Mouse (Mus musculus): ENCODE data around the gene Nfix. TPM values are rescaled to one million over a fixed set of nuclear protein-coding genes. Genes with fewer than 3 reads are reported as not detected.
A peak's percentile ranks its signal among the peaks of the same experiment; 100 is the strongest.

The Nfix gene
- total and polyA plus RNA-seq, 3 experiments, result 68.7 to 297 (median 274) TPM

DNA sequence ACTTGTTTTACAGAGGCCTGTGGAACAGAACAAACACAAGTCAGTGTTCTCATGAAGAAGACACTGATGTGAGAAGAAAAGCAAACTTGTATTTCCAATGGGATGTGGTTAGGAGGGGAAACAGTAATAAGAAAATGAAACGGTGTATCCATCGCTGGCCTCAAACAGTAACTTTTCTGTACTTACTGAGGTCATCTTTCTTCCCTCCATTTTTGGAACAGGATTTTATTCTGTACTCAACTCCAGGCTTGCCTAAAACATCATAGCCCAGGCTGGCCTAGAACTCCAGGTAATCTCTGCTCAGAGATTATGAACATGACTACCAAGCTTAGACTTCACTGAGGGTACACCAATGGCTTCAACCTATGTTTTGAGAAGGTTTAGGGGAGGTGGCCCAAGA, 39.3 kb upstream of the Nfix start:
- Histone ChIP-seq H3K4me3 (peak overlapping the region; percentile 64), H3K79me2 (replicated peaks; ENCODE audit: control insufficient read depth, insufficient read depth, low read length) (no peaks in the 10 kb centered on the region), H3K27me3 (ENCODE audit: control insufficient read depth, insufficient read depth, low read length) (no peaks in the 10 kb centered on the region), H3K9ac (ENCODE audit: low read depth, low read length) (no peak overlapping the region), H3K4me1 (ENCODE audit: control insufficient read depth, insufficient read depth, low read length) (no peaks in the 10 kb centered on the region), H3K27ac (no peak overlapping the region), H3K36me3 (ENCODE audit: control insufficient read depth, insufficient read depth, low read length) (peaks cover 9% of the 10 kb centered on the region)
- no peak for TF ChIP-seq EP300 (IDR thresholded peaks at IDR 0.05; ENCODE audit: insufficient read depth, low read depth, low read length)
- no peak for TF ChIP-seq CTCF (IDR thresholded peaks at IDR 0.05)
- no peak for TF ChIP-seq POLR2A (IDR thresholded peaks at IDR 0.05; ENCODE audit: insufficient read depth, low read depth, low read length)
- no peak for DNase-seq
- intact Hi-C loops (cut with DNase I), result no loop called here
- WGBS, result 75% methylated on average over 2 of the region's 2 CpGs

DNA sequence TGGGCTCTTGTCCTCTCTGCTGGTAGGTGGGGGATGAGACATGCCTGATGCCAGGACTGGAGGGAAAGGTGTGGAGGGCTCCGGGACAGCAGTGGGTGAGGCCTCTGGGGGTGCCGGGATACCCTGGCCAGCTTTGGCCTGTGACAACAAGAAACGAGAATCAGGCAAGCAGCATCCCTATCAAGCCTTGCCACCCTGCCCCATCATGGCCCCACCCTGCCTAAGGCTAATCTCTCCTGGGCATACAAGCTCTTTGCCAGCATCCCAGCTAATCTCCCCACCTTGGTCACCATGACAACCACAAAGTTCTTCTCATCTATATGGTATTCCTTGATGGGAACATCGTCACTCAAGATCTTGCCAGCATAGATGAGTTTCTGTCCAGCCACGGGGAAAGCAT, 38.4 kb upstream of the Nfix start:
- H3K4me3 ChIP-seq, result no peak overlapping the region
- TF ChIP-seq EP300 (IDR thresholded peaks at IDR 0.05; ENCODE audit: insufficient read depth, low read depth, low read length) (no peak), POLR2A (IDR thresholded peaks at IDR 0.05; ENCODE audit: insufficient read depth, low read depth, low read length) (no peak), CTCF (IDR thresholded peaks at IDR 0.05) (no peak)
- WGBS, result 85% methylated on average over 5 of the region's 5 CpGs
- H3K27me3 ChIP-seq (ENCODE audit: control insufficient read depth, insufficient read depth, low read length), result no peaks in the 10 kb centered on the region
- no peak overlapping the region for H3K9ac ChIP-seq (ENCODE audit: low read depth, low read length)
- H3K36me3 ChIP-seq (ENCODE audit: control insufficient read depth, insufficient read depth, low read length), result peaks cover 3% of the 10 kb centered on the region; the same call in 1 of the 2 replicates
- H3K27ac ChIP-seq, result no peak overlapping the region
- intact Hi-C loops (cut with DNase I), result no loop called here
- H3K79me2 ChIP-seq (replicated peaks; ENCODE audit: control insufficient read depth, insufficient read depth, low read length), result no peaks in the 10 kb centered on the region
- H3K4me1 ChIP-seq (ENCODE audit: control insufficient read depth, insufficient read depth, low read length), result no peaks in the 10 kb centered on the region
- no peak for DNase-seq

DNA sequence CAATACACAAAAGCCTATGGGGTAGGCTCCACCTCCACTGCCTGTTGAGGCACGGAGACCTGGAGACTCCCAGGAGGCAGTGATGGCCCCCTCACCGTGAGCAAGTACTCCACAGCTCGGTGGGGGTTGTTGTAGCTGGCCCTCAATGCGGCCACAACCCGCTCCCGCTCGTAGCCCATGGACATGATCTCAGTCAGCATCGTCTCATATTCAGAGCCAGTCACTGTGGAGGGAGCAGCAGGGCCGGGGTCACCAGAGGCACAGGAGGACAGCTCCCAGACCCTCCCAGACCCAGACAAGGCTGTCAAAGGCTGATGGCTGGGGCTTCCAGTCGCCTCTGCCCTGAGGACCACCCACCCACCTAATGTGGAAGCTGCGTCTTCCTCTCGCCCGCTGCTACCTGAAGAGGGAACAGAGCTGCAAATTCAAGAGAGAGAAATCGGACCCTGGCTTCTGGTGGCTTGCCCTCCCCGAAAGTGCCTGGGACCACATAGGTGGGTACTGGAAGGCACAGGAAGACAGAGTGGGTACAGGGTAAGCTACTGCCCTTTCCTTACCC, 37.8 kb upstream of the Nfix start:
- Histone ChIP-seq H3K36me3 (ENCODE audit: control insufficient read depth, insufficient read depth, low read length) (peaks cover 3% of the 10 kb centered on the region; the same call in 1 of the 2 replicates), H3K27me3 (ENCODE audit: control insufficient read depth, insufficient read depth, low read length) (no peaks in the 10 kb centered on the region), H3K27ac (no peak overlapping the region), H3K79me2 (replicated peaks; ENCODE audit: control insufficient read depth, insufficient read depth, low read length) (no peaks in the 10 kb centered on the region), H3K4me1 (ENCODE audit: control insufficient read depth, insufficient read depth, low read length) (no peaks in the 10 kb centered on the region; the same call in 1 of the 2 replicates), H3K9ac (ENCODE audit: low read depth, low read length) (no peak overlapping the region), H3K4me3 (no peak overlapping the region)
- 89% methylated on average over 15 of the region's 15 CpGs for WGBS
- intact Hi-C loops (cut with DNase I), result no loop called here
- DNase-seq, result no peak
- TF ChIP-seq EP300 (IDR thresholded peaks at IDR 0.05; ENCODE audit: insufficient read depth, low read depth, low read length), result no peak

DNA sequence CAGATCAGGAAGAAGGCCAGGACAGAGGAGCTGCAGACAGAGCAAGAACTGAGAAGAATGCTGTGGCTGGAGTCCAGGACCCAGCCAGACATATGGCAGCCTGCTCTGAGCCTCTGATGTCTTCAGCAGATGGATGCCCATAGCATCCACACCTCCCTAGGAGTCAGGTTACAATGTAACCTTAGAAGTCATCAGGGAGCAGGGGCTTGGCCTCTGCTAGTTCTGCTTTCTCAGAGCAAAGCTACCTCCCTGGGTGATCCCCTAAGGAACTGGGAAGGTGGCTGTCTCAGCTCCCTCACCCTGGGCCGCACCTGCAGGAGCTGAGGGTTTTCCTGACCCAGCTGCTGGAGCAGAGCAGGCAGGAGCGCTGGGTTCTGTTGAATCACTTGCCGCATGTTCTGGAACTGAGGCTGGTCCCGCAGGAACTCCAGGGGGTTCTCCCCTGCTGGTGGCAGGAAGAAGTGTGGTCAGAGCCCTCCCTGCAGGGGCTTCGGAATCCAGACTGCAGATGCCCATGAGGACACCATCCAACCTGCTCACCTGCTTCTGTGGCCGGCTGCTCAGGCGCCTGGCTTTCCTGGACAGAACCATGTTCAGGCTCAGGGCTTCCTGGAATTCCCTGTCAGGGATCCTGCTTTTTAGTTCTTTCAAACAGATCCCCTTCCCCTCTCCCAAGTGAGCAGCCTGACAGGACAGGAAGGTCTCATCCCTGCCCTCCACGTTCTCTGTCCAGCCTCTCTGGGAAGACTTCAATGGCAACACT, 37.2 kb upstream of the Nfix start:
- Histone ChIP-seq H3K9ac (ENCODE audit: low read depth, low read length) (no peak overlapping the region), H3K4me3 (no peak overlapping the region), H3K4me1 (ENCODE audit: control insufficient read depth, insufficient read depth, low read length) (no peaks in the 10 kb centered on the region; the same call in 1 of the 2 replicates), H3K79me2 (replicated peaks; ENCODE audit: control insufficient read depth, insufficient read depth, low read length) (no peaks in the 10 kb centered on the region), H3K36me3 (ENCODE audit: control insufficient read depth, insufficient read depth, low read length) (peaks cover 5% of the 10 kb centered on the region; the same call in 1 of the 2 replicates), H3K27ac (no peak overlapping the region), H3K27me3 (ENCODE audit: control insufficient read depth, insufficient read depth, low read length) (no peaks in the 10 kb centered on the region)
- no peak for TF ChIP-seq CTCF (IDR thresholded peaks at IDR 0.05)
- no peak for TF ChIP-seq POLR2A (IDR thresholded peaks at IDR 0.05; ENCODE audit: insufficient read depth, low read depth, low read length)
- TF ChIP-seq EP300 (IDR thresholded peaks at IDR 0.05; ENCODE audit: insufficient read depth, low read depth, low read length), result no peak
- WGBS, result 59% methylated on average over 8 of the region's 8 CpGs
- no peak for DNase-seq
- intact Hi-C loops (cut with DNase I), result no loop called here

DNA sequence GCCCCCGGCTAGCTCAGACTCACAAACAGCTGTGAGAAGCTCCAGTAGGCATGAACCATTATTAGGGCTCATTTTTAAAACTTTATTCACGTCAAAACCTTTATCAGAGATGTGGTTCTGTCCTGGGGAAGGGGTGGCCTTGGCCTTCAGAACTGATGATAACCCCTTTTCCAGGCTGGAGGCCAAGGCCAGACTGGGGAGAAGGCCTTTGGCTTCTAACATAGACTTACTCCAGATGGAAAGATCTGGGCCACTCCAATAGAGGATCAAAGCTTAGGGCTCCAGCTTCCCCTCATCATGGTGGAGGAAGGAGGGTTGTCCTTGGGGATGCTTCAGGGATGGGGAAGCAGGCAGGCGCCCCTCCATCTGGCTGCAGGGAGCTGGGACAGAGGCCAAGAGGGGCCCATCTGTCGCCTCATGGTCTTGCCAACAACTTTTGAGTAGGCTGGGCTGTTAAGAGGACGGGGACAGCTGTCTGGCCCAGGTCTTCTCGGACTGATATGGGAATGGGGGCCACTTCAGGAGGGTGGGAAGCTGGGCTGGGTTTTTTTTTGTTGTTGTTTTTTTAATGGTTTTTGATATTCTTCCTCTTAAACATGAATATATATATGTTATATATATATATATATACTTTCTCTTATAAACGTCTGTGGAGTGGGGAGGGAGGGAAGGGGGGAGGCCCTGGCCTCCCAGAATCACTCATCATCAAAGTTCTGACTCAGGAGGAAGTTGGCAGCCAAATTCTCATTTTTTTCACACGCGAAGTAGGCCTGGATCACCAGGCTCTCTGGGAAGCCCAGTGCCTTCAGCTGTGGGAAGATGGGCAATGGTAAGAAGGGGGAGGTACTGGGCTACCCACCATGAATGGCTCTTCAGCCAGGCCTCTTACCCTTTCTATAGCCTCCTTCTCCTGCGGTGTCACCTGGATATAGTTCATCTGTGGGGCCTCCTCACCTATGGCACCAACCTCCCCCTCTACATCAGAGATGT, 35.0 kb upstream of the Nfix start:
- intact Hi-C loops (cut with DNase I), result no loop called here
- Histone ChIP-seq H3K9ac (ENCODE audit: low read depth, low read length) (no peak overlapping the region), H3K27ac (no peak overlapping the region), H3K4me3 (no peak overlapping the region), H3K27me3 (ENCODE audit: control insufficient read depth, insufficient read depth, low read length) (no peaks in the 10 kb centered on the region), H3K4me1 (ENCODE audit: control insufficient read depth, insufficient read depth, low read length) (no peaks in the 10 kb centered on the region; the same call in 1 of the 2 replicates), H3K79me2 (replicated peaks; ENCODE audit: control insufficient read depth, insufficient read depth, low read length) (no peaks in the 10 kb centered on the region), H3K36me3 (ENCODE audit: control insufficient read depth, insufficient read depth, low read length) (peaks cover 5% of the 10 kb centered on the region; the same call in 1 of the 2 replicates)
- WGBS, result 44% methylated on average over 10 of the region's 10 CpGs
- peak in 1 of 2 experiments; percentile 29 for DNase-seq
- TF ChIP-seq CTCF (IDR thresholded peaks at IDR 0.05), result no peak
- TF ChIP-seq POLR2A (IDR thresholded peaks at IDR 0.05; ENCODE audit: insufficient read depth, low read depth, low read length), result no peak
- no peak for TF ChIP-seq EP300 (IDR thresholded peaks at IDR 0.05; ENCODE audit: insufficient read depth, low read depth, low read length)

Measured in heart, adult 2 months (tissue).